28 mouse cellular contexts compared by ENCODE assay signal in the genomic region with DNA sequence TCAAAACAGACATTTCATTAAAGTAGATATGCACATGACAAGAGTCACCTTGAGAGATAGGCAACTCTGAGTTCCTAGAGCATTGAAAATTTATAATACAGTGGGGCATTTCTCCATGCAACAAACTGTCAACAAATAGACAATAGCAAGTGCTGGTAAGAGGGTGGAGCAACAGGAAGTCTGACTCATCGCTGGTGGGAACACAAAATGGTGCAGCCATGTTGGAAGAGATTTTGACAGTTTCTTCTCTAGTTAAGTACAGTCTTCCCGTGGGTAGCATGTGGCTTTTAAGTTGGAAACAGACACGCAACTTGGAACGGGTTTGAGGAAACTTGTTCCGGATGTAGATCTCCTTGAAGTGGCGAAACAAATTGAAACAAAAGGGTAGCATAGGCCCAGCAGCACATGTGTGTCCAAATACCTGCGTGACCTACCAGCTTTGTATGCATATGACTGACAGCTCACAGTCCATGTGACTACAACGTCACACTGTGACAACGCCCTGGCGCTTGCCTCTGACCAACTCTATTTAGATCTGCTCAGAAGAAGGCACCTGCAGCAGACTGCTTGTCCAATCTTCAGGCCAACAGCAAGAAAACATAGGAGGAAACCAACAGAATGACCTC. TPM values are rescaled to one million over a fixed set of nuclear protein-coding genes. Genes with fewer than 3 reads are reported as not detected.
DNase-seq lines count a peak whose midpoint lies in the region; ATAC-seq lines count a peak whose summit lies in the region.
"Had no signal": no experiment of that assay in that cellular context is flagged by ENCODE, and none has a peak within 500 bp of the region (broad histone marks: within the 10 kb centered on the region; RNA-seq: fewer than 3 reads in every experiment).

No protein-coding gene starts in this region.

- 0 out of 2 replicates have a peak, but pooled peaks cover 7% of the 10 kb centered on the region for H3K4me1 ChIP-seq in midbrain, embryonic 13.5 days (replicated peaks)
- H3K4me1 ChIP-seq: hindbrain, embryonic 10.5 days had no signal

- intact Hi-C loops in heart, postnatal 14 days (cut with DNase I) = no loop called here

- no peak overlapping the region for H3K4me3 ChIP-seq in midbrain, embryonic 13.5 days (replicated peaks)
- H3K4me3 ChIP-seq: forebrain, embryonic 10.5 days; forebrain, embryonic 13.5 days; hindbrain, embryonic 10.5 days had no signal

- ATAC-seq in megakaryocyte, adult 5-6 weeks (ENCODE audit: poor library complexity, severe bottlenecking) = peak; percentile 89
- no peak for ATAC-seq in midbrain, embryonic 13.5 days
- ATAC-seq: forebrain, embryonic 13.5 days; forebrain, embryonic 16.5 days; hindbrain, postnatal 0 days; inflammation-experienced regulatory T-cells, adult 6 months; Patski had no signal

- no peaks in the 10 kb centered on the region for H3K27me3 ChIP-seq in midbrain, embryonic 13.5 days
- H3K27me3 ChIP-seq: CH12.LX; forebrain, embryonic 13.5 days; Patski had no signal

- no peak overlapping the region for H3K9ac ChIP-seq in midbrain, embryonic 13.5 days (replicated peaks)
- H3K9ac ChIP-seq: forebrain, embryonic 13.5 days; hindbrain, embryonic 14.5 days had no signal

- H3K4me2 ChIP-seq in midbrain, embryonic 13.5 days (replicated peaks) = no peak overlapping the region
- H3K4me2 ChIP-seq: forebrain, embryonic 13.5 days; heart, embryonic 11.5 days; hindbrain, embryonic 14.5 days had no signal

- DNase-seq in heart, adult 11 months = peak; percentile 30
- no peak for DNase-seq in heart, postnatal 14 days
- DNase-seq in 416B (ENCODE audit: low read depth) (peak; percentile 50), adipocyte (ENCODE audit: low spot score) (no peak)
- DNase-seq: adrenal gland, adult 2 months; adrenal gland, postnatal 14 days; B cell, adult 2 months; cerebellum, adult 18-20 months; cerebellum, adult 9-10 months; cerebellum, postnatal 14 days; gastrocnemius, postnatal 10 days; gastrocnemius, postnatal 36 days; heart, adult 18-20 months; heart, postnatal 36 days; kidney, adult 11 months had no signal

- H3K27ac ChIP-seq in midbrain, embryonic 13.5 days = no peak overlapping the region
- H3K27ac ChIP-seq: forebrain, embryonic 10.5 days; forebrain, embryonic 13.5 days; hindbrain, embryonic 10.5 days; hindbrain, embryonic 14.5 days; hindbrain, postnatal 0 days had no signal

- H3K36me3 ChIP-seq in midbrain, embryonic 13.5 days = no peaks in the 10 kb centered on the region
- H3K36me3 ChIP-seq: forebrain, embryonic 10.5 days; G1E; hindbrain, embryonic 10.5 days had no signal

- H3K9me3 ChIP-seq in midbrain, embryonic 13.5 days = no peaks in the 10 kb centered on the region
- H3K9me3 ChIP-seq: forebrain, embryonic 10.5 days; forebrain, embryonic 13.5 days; G1E; hindbrain, embryonic 10.5 days had no signal

- 93% methylated on average over 10 of the region's 10 CpGs for WGBS in midbrain, embryonic 13.5 days

RNA-seq across cellular contexts. Expression of a gene that starts 32.4 kb away (rescaled TPM):
- 10 to 100 TPM; 12.0 TPM for total RNA-seq in heart, postnatal 14 days (2021)
- 25.7 and 27.8 TPM in 2 replicates for total RNA-seq in megakaryocyte, adult 5-6 weeks (2015)
- 41.6 and 58.6 TPM in 2 replicates for total RNA-seq in megakaryocyte, adult 5-6 weeks (2017)
- 60.7 and 67.2 TPM in 2 replicates for polyA plus RNA-seq in midbrain, embryonic 13.5 days (2015; fragmentation: Nextera tagmentation; extraction: Ambion mirVana)

Comparison
In these comparisons a context has a peak if more than half of its experiments do, and no peak if none do; other contexts are left out.
1. DNase-seq: peak in heart, adult 11 months (single experiment) and 416B (single experiment); none in heart, postnatal 14 days (0 of 2) and adipocyte (single experiment).